39 mouse cellular contexts compared by ENCODE assay signal in genomic region chr17:53598571-53598970, GRCm38 (mm10). TPM values are rescaled to one million over a fixed set of nuclear protein-coding genes. Genes with fewer than 3 reads are reported as not detected.
"Had no signal": no experiment of that assay in that cellular context is flagged by ENCODE, and none has a peak within 500 bp of the region (broad histone marks: within the 10 kb centered on the region; RNA-seq: fewer than 3 reads in every experiment).

No protein-coding gene starts in this region.

- H3K4me3 ChIP-seq: left cerebral cortex, adult 2 months; limb, embryonic 10.5 days; limb, embryonic 12.5 days; limb, embryonic 13.5 days; limb, embryonic 15.5 days; liver, embryonic 12.5 days; liver, embryonic 13.5 days; liver, embryonic 15.5 days; lung, embryonic 15.5 days; megakaryocyte, embryonic 14.5 days; midbrain, embryonic 10.5 days; midbrain, embryonic 12.5 days; midbrain, embryonic 13.5 days; midbrain, embryonic 15.5 days; myocyte; neural tube, embryonic 12.5 days had no signal

- H3K9me3 ChIP-seq: limb, embryonic 10.5 days; limb, embryonic 12.5 days; limb, embryonic 13.5 days; limb, embryonic 15.5 days; liver, embryonic 12.5 days; liver, embryonic 13.5 days; liver, embryonic 15.5 days; lung, embryonic 15.5 days; megakaryocyte, embryonic 14.5 days; midbrain, embryonic 10.5 days; midbrain, embryonic 12.5 days; midbrain, embryonic 13.5 days; midbrain, embryonic 15.5 days; neural tube, embryonic 12.5 days had no signal

- H3K27ac ChIP-seq: left cerebral cortex, adult 2 months; limb, embryonic 10.5 days; limb, embryonic 12.5 days; limb, embryonic 13.5 days; limb, embryonic 15.5 days; liver, embryonic 12.5 days; liver, embryonic 13.5 days; liver, embryonic 14.5 days; liver, embryonic 15.5 days; lung, embryonic 15.5 days; macrophage; midbrain, embryonic 10.5 days; midbrain, embryonic 12.5 days; midbrain, embryonic 13.5 days; midbrain, embryonic 15.5 days; neural tube, embryonic 12.5 days had no signal

- H3K27me3 ChIP-seq: limb, embryonic 12.5 days; limb, embryonic 13.5 days; limb, embryonic 15.5 days; liver, embryonic 12.5 days; liver, embryonic 13.5 days; liver, embryonic 15.5 days; lung, embryonic 15.5 days; megakaryocyte, embryonic 14.5 days; midbrain, embryonic 12.5 days; midbrain, embryonic 13.5 days; midbrain, embryonic 15.5 days; neural tube, embryonic 12.5 days had no signal

- H3K36me3 ChIP-seq: limb, embryonic 10.5 days; limb, embryonic 12.5 days; limb, embryonic 13.5 days; limb, embryonic 15.5 days; liver, embryonic 12.5 days; liver, embryonic 13.5 days; liver, embryonic 15.5 days; lung, embryonic 15.5 days; midbrain, embryonic 10.5 days; midbrain, embryonic 12.5 days; midbrain, embryonic 13.5 days; midbrain, embryonic 15.5 days; neural tube, embryonic 12.5 days had no signal

- DNase-seq: left cerebral cortex, postnatal 4 days; liver; liver, embryonic 13.5 days; liver, postnatal 0 days; lung, adult 18-20 months; lung, adult 2 months; lung, embryonic 14.5 days; lung, postnatal 10 days; lung, postnatal 14 days; lung, postnatal 36 days; lung, postnatal 4 days; midbrain, embryonic 14.5 days had no signal

- H3K9ac ChIP-seq: limb, embryonic 12.5 days; limb, embryonic 13.5 days; limb, embryonic 15.5 days; liver, embryonic 12.5 days; liver, embryonic 13.5 days; liver, embryonic 14.5 days; liver, embryonic 15.5 days; liver, postnatal 0 days; lung, embryonic 14.5 days; lung, embryonic 15.5 days; midbrain, embryonic 12.5 days; midbrain, embryonic 13.5 days; midbrain, embryonic 15.5 days; neural tube, embryonic 12.5 days had no signal

- H3K4me2 ChIP-seq: limb, embryonic 12.5 days; limb, embryonic 13.5 days; limb, embryonic 15.5 days; liver, embryonic 11.5 days; liver, embryonic 12.5 days; liver, embryonic 13.5 days; liver, embryonic 15.5 days; lung, embryonic 14.5 days; lung, embryonic 15.5 days; midbrain, embryonic 12.5 days; midbrain, embryonic 13.5 days; midbrain, embryonic 15.5 days; neural tube, embryonic 12.5 days had no signal

- H3K4me1 ChIP-seq: limb, embryonic 10.5 days; limb, embryonic 12.5 days; neural tube, embryonic 12.5 days had no signal

- ATAC-seq: liver, embryonic 12.5 days; liver, postnatal 0 days; lung, postnatal 0 days; midbrain, embryonic 13.5 days; midbrain, embryonic 15.5 days; midbrain, embryonic 16.5 days had no signal

RNA-seq across cellular contexts. Expression of gene Pp2d1, which starts 59.3 kb away (rescaled TPM):
- total RNA-seq: left cerebral cortex, adult 2 months; left cerebral cortex, postnatal 10 days; left cerebral cortex, postnatal 14 days; left cerebral cortex, postnatal 25 days; left cerebral cortex, postnatal 36 days; left cerebral cortex, postnatal 4 days; megakaryocyte, adult 5-6 weeks; monocyte, adult 5-6 weeks had no signal
- polyA plus RNA-seq: liver, adult 2 months; liver, embryonic 14.5 days; liver, postnatal 0 days; lung, adult 2 months; macrophage had no signal
